Mouse (Mus musculus): Measurements from ENCODE around the gene Gm43638.
"Not testable (repeated sequence)": the region's sequence is repeated elsewhere in the genome, so short reads cannot be mapped to it uniquely, and the experiment has no call there.

Gm43638 gene

GRCm38 (mm10) chr5:87486706-87487105 lies at the start of gene Gm43638:
Gene Gm43638 (minus strand): TSS chr5:87486806.
- DNase-seq: not testable (repeated sequence)

- DNase-seq: no peak
Observed at GRCm38 (mm10) chr5:87535994-87536644, 49.5 kb upstream of the Gm43638 start.

GRCm38 (mm10) chr5:87532288-87532687 lies 45.7 kb upstream of the Gm43638 start:
- DNase-seq: no peak

GRCm38 (mm10) chr5:87523561-87523960 lies 37.0 kb upstream of the Gm43638 start:
- DNase-seq: not testable (repeated sequence)

GRCm38 (mm10) chr5:87505776-87506458 lies 19.3 kb upstream of the Gm43638 start:
- no peak for DNase-seq

- no peak for DNase-seq
Observed at GRCm38 (mm10) chr5:87502687-87503086, 16.1 kb upstream of the Gm43638 start.

GRCm38 (mm10) chr5:87499341-87499740 lies 12.7 kb upstream of the Gm43638 start:
- no peak for DNase-seq

- DNase-seq: no peak
Observed at GRCm38 (mm10) chr5:87498936-87499335, 12.3 kb upstream of the Gm43638 start.

GRCm38 (mm10) chr5:87490771-87491170 lies 4.2 kb upstream of the Gm43638 start, which contains the start of gene Ugt2a1:
Gene Ugt2a1 (minus strand): TSS chr5:87490871.
- no peak for DNase-seq

- DNase-seq: no peak
Observed at GRCm38 (mm10) chr5:87482160-87482559, 4.4 kb downstream of the Gm43638 start, which contains the start of gene Ugt2a2. Gene Ugt2a2 (minus strand): TSS chr5:87482260.

- DNase-seq: no peak
Observed at GRCm38 (mm10) chr5:87458810-87459209, 27.8 kb downstream of the Gm43638 start.

- no peak for DNase-seq
Observed at GRCm38 (mm10) chr5:87457701-87458100, 28.9 kb downstream of the Gm43638 start.

GRCm38 (mm10) chr5:87456216-87456850 lies 30.3 kb downstream of the Gm43638 start:
- no peak for DNase-seq

- no peak for DNase-seq
Observed at GRCm38 (mm10) chr5:87455519-87455918, 31.1 kb downstream of the Gm43638 start.

GRCm38 (mm10) chr5:87452514-87452913 lies 34.1 kb downstream of the Gm43638 start:
- not testable (repeated sequence) for DNase-seq

- DNase-seq: no peak
Observed at GRCm38 (mm10) chr5:87436264-87436663, 50.3 kb downstream of the Gm43638 start.

- no peak for DNase-seq
Observed at GRCm38 (mm10) chr5:87425676-87426075, 60.9 kb downstream of the Gm43638 start.

- not testable (repeated sequence) for DNase-seq
Observed at GRCm38 (mm10) chr5:87424041-87424440, 62.6 kb downstream of the Gm43638 start, which contains the start of gene Ugt2b38. Gene Ugt2b38 (minus strand): TSS chr5:87424203.

Data from thymus, postnatal 36 days (tissue).